Mouse (Mus musculus): ENCODE measurements around the gene Tlnrd1. TPM values are rescaled to one million over a fixed set of nuclear protein-coding genes. Genes with fewer than 3 reads are reported as not detected.

The Tlnrd1 gene
- polyA plus RNA-seq, 1 experiment from 2014 or later, result 4.7 TPM

DNA sequence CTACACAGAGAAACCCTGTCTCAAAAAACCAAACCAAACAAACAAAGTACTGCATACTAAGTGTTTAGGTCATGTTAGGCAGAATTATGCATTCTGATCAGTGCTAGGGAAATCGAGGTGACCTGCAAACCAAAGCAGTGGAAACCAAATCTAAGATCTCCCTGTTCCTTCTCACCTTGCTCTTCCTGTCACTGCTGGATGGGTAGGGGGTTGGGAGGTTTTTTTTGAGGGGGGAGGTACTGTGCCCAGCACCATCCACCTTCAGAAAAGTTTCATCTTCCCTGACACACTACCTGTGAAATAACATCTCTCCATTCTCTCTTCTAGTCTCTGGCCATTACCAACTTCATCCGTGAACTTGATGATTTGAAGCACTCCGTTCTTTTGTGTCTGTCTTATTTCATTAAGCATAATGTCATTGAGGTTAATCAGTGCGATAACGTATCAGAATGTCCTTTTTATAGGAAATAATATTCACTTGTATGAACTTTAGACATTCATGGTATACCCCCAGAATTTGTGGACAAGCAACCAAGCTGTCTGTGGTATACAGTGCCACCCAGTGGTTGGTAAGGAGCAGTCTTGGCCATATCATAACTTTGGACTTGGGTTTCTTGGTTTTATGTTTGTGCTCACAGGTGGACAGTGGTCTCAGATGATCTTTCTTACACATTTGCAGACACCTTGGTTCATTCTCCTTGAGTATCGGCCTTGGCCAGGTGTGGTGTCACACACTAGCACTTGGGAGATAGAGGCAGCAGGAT is 2.4 kb upstream of the Tlnrd1 start:
- H3K4me2 ChIP-seq (ENCODE audit: low read depth, low read length), result no peak overlapping the region
- peaks cover 29% of the 10 kb centered on the region for H3K4me1 ChIP-seq (ENCODE audit: control insufficient read depth, insufficient read depth, low read length)
- H3K9me3 ChIP-seq (replicated peaks; ENCODE audit: control insufficient read depth, low read length), result no peaks in the 10 kb centered on the region
- no peak overlapping the region for H3K4me3 ChIP-seq (replicated peaks; ENCODE audit: low read length)
- H3K27ac ChIP-seq (ENCODE audit: low read length), result no peak overlapping the region; the same call in 1 of the 2 replicates
- no peak for ATAC-seq (ENCODE audit: insufficient read depth, low FRiP score)
- no peaks in the 10 kb centered on the region for H3K27me3 ChIP-seq (ENCODE audit: control insufficient read depth, insufficient read depth, low read length)
- H3K36me3 ChIP-seq (ENCODE audit: control insufficient read depth, insufficient read depth, low read length), result peaks cover 6% of the 10 kb centered on the region; the same call in 1 of the 2 replicates
- WGBS, result 93% methylated on average over 6 of the region's 6 CpGs
- no peak overlapping the region for H3K9ac ChIP-seq (ENCODE audit: low read length)

DNA sequence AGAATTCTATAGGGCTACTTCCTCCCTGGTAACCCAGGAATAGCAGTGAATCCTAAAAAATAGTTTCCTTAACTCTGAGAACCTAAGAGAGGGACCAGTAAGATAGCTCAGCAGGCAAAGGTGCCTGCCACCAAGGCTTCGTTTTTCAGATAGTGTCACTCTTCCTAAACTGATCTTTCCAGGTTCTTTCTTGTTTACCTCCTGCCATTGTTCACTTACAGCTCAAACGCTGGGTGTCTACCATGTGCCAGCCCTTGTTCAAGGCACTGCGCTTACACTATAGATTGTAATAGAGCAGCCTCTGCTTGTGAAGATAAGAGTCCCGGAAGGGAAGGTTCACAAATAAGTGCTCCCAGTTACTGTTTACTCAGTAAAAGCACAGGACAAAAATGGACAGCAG is 1.7 kb upstream of the Tlnrd1 start:
- H3K9ac ChIP-seq (ENCODE audit: low read length), result no peak overlapping the region
- no peak overlapping the region for H3K4me3 ChIP-seq (replicated peaks; ENCODE audit: low read length)
- no peak for ATAC-seq (ENCODE audit: insufficient read depth, low FRiP score)
- H3K4me2 ChIP-seq (ENCODE audit: low read depth, low read length), result no peak overlapping the region
- peaks cover 33% of the 10 kb centered on the region for H3K4me1 ChIP-seq (ENCODE audit: control insufficient read depth, insufficient read depth, low read length)
- no peaks in the 10 kb centered on the region for H3K27me3 ChIP-seq (ENCODE audit: control insufficient read depth, insufficient read depth, low read length)
- peak overlapping the region; percentile 79 for H3K27ac ChIP-seq (ENCODE audit: low read length)
- H3K36me3 ChIP-seq (ENCODE audit: control insufficient read depth, insufficient read depth, low read length), result peaks cover 6% of the 10 kb centered on the region; the same call in 1 of the 2 replicates
- H3K9me3 ChIP-seq (replicated peaks; ENCODE audit: control insufficient read depth, low read length), result no peaks in the 10 kb centered on the region
- 58% methylated on average over 4 of the region's 4 CpGs for WGBS

DNA sequence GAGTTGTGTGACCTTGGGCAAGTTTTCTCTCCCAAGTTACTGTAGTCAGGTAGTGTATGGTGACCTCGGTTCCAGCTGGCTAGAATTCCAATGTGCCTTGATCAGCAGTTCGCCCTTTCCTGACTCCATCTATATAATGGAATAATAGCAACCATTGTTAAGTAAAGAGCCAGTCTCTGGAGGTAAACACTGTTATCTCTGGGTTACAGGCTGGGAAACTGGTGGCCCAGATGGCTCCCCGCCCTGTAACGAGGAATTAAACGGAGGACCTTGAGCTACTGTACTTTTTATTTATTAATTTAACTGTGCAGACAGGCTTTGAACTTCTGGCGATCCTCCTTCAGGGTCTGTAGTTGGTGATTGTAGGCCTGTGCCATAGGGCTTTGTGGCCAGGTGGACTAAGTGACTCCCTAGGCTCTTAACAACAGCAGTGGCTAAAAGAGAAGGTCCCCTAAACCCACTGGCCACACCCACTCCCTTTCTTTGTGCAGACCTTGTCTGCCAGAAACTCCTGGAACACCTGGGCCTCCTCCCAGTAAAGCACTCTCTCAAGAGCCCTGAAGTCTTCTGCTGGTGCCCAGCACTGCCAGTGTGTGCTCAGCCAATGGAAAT is 922 bp upstream of the Tlnrd1 start:
- ATAC-seq (ENCODE audit: insufficient read depth, low FRiP score), result peak; percentile 8
- WGBS, result 30% methylated on average over 6 of the region's 6 CpGs
- H3K36me3 ChIP-seq (ENCODE audit: control insufficient read depth, insufficient read depth, low read length), result peaks cover 6% of the 10 kb centered on the region; the same call in 1 of the 2 replicates
- no peaks in the 10 kb centered on the region for H3K9me3 ChIP-seq (replicated peaks; ENCODE audit: control insufficient read depth, low read length)
- H3K4me3 ChIP-seq (replicated peaks; ENCODE audit: low read length), result peak overlapping the region; percentile 64
- H3K27ac ChIP-seq (ENCODE audit: low read length), result peak overlapping the region; percentile 99
- H3K27me3 ChIP-seq (ENCODE audit: control insufficient read depth, insufficient read depth, low read length), result no peaks in the 10 kb centered on the region
- H3K4me1 ChIP-seq (ENCODE audit: control insufficient read depth, insufficient read depth, low read length), result peaks cover 40% of the 10 kb centered on the region
- H3K9ac ChIP-seq (ENCODE audit: low read length), result peak overlapping the region; percentile 90
- H3K4me2 ChIP-seq (ENCODE audit: low read depth, low read length), result peak overlapping the region; percentile 88

DNA sequence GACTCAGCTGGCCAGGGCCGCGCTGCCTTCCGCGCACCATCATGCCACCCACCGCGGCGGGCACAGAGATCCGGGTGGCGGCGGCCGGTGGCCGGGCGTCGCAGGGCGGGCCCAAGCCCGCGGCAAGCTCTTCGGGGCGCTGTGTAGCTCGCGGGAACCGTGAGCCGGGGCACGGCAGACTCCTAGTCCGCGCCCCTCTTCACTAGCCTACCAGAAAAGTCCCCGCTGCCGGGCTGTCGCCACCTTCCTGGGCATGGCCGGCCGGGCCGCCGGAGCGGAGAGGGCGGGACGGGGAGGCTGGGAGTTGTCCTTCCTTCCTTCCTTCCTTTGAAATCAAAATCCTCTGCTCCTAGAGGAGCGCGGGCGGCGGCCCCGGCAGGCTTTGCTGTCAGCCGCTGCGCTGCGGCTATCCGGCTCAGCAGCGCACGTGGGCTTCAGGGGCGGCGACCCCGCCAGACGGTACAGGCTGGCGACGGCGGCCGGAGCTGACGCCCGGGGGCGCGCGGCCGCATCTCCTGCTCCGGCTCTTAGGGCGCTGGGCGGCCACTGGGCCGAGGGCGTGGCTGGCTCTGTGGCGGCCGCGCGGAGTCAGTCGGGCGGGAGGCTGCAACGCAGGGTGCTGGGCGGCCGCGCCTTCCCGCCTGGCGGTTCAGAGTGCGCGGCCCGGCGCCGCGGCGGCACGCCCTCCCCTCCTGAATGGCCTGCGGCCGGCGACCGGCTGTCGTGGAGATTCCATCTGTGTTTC is 657 bp downstream of the Tlnrd1 start:
- Histone ChIP-seq H3K9me3 (replicated peaks; ENCODE audit: control insufficient read depth, low read length) (no peaks in the 10 kb centered on the region), H3K27me3 (ENCODE audit: control insufficient read depth, insufficient read depth, low read length) (no peaks in the 10 kb centered on the region), H3K4me1 (ENCODE audit: control insufficient read depth, insufficient read depth, low read length) (peaks cover 48% of the 10 kb centered on the region), H3K9ac (ENCODE audit: low read length) (peak overlapping the region; percentile 90), H3K4me3 (replicated peaks; ENCODE audit: low read length) (peak overlapping the region; percentile 64), H3K36me3 (ENCODE audit: control insufficient read depth, insufficient read depth, low read length) (peaks cover 6% of the 10 kb centered on the region; the same call in 1 of the 2 replicates), H3K4me2 (ENCODE audit: low read depth, low read length) (peak overlapping the region; percentile 88), H3K27ac (ENCODE audit: low read length) (peak overlapping the region; percentile 99)
- under 1% methylated on average over 86 of the region's 91 CpGs for WGBS
- peak; percentile 85 for ATAC-seq (ENCODE audit: insufficient read depth, low FRiP score)

DNA sequence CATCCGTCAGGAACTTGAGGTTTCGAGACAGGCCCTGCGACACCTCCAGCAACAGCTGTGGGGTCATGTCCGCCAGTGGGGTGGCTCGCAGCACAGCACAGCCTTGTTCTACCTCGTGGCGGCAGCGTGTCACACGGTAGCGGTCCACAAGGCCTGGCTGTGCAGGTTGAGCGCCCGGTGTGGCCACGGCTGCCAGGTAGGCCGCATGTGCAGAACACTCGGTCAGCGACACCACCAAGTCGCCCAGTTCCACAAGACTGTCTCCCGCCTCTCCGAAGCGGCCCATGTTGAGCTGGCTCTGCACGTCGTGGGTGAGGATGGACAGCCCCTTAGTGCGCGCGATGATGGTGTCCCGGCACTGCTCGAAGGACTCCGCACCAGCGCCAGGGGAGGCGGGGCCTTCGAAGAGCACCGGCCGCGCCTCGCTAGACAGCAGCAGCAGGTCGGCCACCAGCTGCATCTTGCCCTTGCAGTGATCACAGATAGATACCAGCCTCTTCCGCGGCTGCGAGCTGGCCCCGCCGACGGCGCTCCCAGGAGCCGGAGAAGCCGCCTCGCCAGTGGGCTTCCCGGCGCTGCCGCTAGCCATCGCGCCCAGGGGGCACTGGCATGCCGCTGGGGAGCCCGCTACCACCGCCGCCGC is 1.4 kb downstream of the Tlnrd1 start:
- no peak for ATAC-seq (ENCODE audit: insufficient read depth, low FRiP score)
- Histone ChIP-seq H3K4me3 (replicated peaks; ENCODE audit: low read length) (peak overlapping the region; percentile 64), H3K9ac (ENCODE audit: low read length) (peak overlapping the region; percentile 90), H3K4me2 (ENCODE audit: low read depth, low read length) (peak overlapping the region; percentile 88), H3K27ac (ENCODE audit: low read length) (peak overlapping the region; percentile 99), H3K27me3 (ENCODE audit: control insufficient read depth, insufficient read depth, low read length) (no peaks in the 10 kb centered on the region), H3K36me3 (ENCODE audit: control insufficient read depth, insufficient read depth, low read length) (peaks cover 7% of the 10 kb centered on the region), H3K9me3 (replicated peaks; ENCODE audit: control insufficient read depth, low read length) (no peaks in the 10 kb centered on the region), H3K4me1 (ENCODE audit: control insufficient read depth, insufficient read depth, low read length) (peaks cover 52% of the 10 kb centered on the region)
- WGBS, result 16% methylated on average over 56 of the region's 56 CpGs

DNA sequence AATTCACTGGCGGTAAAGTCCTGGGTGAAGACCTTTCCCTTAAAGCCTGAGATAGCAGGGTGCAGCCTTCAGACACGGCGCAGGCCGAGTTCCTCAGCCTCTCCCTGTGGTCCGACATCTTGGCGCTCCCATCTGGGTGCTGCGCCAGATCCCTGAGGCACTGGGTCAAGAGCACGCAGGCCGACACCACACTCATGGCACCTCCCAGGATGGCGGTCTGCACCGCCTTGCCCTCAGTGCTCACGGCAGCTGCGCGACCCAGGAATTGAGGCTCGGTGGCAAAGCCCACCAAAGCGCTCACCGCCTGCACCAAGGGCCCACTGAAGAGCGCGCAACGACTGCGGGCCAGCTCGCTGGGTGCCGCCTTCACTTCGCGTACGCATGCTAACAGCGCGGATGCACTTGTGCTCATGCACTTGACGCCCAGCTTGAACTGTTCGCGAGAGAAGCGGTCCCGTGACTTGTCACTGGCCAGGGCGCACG is 1.9 kb downstream of the Tlnrd1 start:
- H3K27me3 ChIP-seq (ENCODE audit: control insufficient read depth, insufficient read depth, low read length), result no peaks in the 10 kb centered on the region
- H3K9ac ChIP-seq (ENCODE audit: low read length), result peak overlapping the region; percentile 90
- no peak for ATAC-seq (ENCODE audit: insufficient read depth, low FRiP score)
- WGBS, result 83% methylated on average over 35 of the region's 35 CpGs
- H3K36me3 ChIP-seq (ENCODE audit: control insufficient read depth, insufficient read depth, low read length), result peaks cover 8% of the 10 kb centered on the region
- H3K4me2 ChIP-seq (ENCODE audit: low read depth, low read length), result peak overlapping the region; percentile 88
- H3K27ac ChIP-seq (ENCODE audit: low read length), result no peak overlapping the region
- no peaks in the 10 kb centered on the region for H3K9me3 ChIP-seq (replicated peaks; ENCODE audit: control insufficient read depth, low read length)
- H3K4me1 ChIP-seq (ENCODE audit: control insufficient read depth, insufficient read depth, low read length), result peaks cover 56% of the 10 kb centered on the region
- peak overlapping the region; percentile 64 for H3K4me3 ChIP-seq (replicated peaks; ENCODE audit: low read length)

DNA sequence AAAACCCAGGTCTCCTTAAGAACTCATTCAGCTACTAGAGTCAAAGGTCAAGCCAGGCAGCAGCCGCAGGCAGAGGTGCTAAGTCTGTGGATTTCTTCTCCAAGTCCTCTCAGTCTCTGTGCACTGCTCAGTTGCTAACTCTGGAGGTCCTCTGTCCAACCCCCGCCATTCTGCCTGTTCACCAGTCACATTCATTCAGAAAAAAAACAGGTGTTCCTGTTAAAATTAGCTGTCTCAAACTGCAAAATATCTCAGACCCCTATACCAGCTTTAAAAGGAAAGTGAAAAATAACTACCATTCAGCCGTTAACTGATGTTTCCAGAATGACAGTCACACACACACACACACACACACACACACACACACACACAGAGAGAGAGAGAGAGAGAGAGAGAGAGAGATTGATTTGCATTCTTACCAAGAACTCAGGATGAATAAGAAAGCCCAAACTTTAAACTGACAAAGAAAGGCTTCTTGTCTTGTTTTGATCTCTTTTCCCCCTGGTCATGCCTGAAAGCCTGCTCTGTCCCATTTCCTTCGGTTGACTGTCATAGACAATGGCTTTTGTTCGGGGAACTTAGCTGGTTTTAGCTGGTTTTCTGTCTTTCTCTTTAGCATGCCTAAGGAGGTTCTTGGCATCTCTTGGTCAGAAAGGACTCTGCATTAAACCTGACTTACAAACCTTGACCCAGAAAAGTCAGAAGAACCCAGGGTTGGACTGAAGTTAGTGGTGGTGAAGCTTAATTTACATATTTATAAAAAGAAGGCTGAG is 5.2 kb downstream of the Tlnrd1 start:
- Histone ChIP-seq H3K36me3 (ENCODE audit: control insufficient read depth, insufficient read depth, low read length) (peaks cover 8% of the 10 kb centered on the region), H3K27me3 (ENCODE audit: control insufficient read depth, insufficient read depth, low read length) (no peaks in the 10 kb centered on the region), H3K4me2 (ENCODE audit: low read depth, low read length) (peak overlapping the region; percentile 28; the same call in 1 of the 2 replicates), H3K9ac (ENCODE audit: low read length) (no peak overlapping the region), H3K9me3 (replicated peaks; ENCODE audit: control insufficient read depth, low read length) (no peaks in the 10 kb centered on the region), H3K27ac (ENCODE audit: low read length) (no peak overlapping the region), H3K4me3 (replicated peaks; ENCODE audit: low read length) (0 out of 2 replicates have a peak overlapping the region, but pooled peaks have one; percentile 7), H3K4me1 (ENCODE audit: control insufficient read depth, insufficient read depth, low read length) (peaks cover 55% of the 10 kb centered on the region)
- 21% methylated on average over 5 of the region's 5 CpGs for WGBS
- ATAC-seq (ENCODE audit: insufficient read depth, low FRiP score), result no peak

DNA sequence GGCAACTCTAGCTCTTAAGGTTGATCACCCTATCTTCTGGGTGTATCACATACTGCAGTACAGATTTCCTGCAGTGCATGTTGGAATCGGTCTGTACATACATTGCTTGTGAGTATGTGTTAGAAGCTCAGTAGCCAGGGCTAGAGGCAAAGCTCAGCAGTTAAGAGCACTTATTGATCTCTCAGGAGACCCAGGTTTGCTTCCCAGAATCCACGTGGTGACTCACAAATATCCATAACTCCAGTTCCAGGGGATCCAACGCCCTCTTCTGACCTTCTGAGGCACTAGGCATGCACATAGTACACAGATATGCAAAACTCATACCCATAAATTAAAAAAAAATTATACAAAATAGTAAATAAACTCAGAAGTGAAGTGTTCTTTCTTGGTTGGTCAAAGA is 7.0 kb downstream of the Tlnrd1 start:
- no peak overlapping the region for H3K9ac ChIP-seq (ENCODE audit: low read length)
- no peak overlapping the region for H3K27ac ChIP-seq (ENCODE audit: low read length)
- 66% methylated on average over 3 of the region's 3 CpGs for WGBS
- H3K27me3 ChIP-seq (ENCODE audit: control insufficient read depth, insufficient read depth, low read length), result no peaks in the 10 kb centered on the region
- no peak for ATAC-seq (ENCODE audit: insufficient read depth, low FRiP score)
- H3K4me3 ChIP-seq (replicated peaks; ENCODE audit: low read length), result no peak overlapping the region
- H3K36me3 ChIP-seq (ENCODE audit: control insufficient read depth, insufficient read depth, low read length), result peaks cover 7% of the 10 kb centered on the region
- H3K9me3 ChIP-seq (replicated peaks; ENCODE audit: control insufficient read depth, low read length), result no peaks in the 10 kb centered on the region
- no peak overlapping the region for H3K4me2 ChIP-seq (ENCODE audit: low read depth, low read length)
- peaks cover 45% of the 10 kb centered on the region for H3K4me1 ChIP-seq (ENCODE audit: control insufficient read depth, insufficient read depth, low read length)

Data from stomach, embryonic 16.5 days (tissue).